Mouse (Mus musculus) cerebellum, adult 2 months (tissue): Measurements from ENCODE around the gene Trp53tg5.

ENCODE experiments used
- CTCF ChIP-seq: fragments of 200-500 bp; IDR thresholded peaks from 2 replicates; pipeline ENCODE4 v1.5.1; 2011; ENCODE audit warnings: low read depth, mild to moderate bottlenecking, control low read depth, low read length, moderate library complexity, borderline replicate concordance; ENCODE audit not compliant: insufficient read depth
- POLR2A ChIP-seq: fragments of 200-500 bp; IDR thresholded peaks from 2 replicates; pipeline ENCODE4 v1.6.1; 2011; ENCODE audit warnings: low read length, control low read depth, borderline replicate concordance; ENCODE audit not compliant: insufficient read depth

DNA sequence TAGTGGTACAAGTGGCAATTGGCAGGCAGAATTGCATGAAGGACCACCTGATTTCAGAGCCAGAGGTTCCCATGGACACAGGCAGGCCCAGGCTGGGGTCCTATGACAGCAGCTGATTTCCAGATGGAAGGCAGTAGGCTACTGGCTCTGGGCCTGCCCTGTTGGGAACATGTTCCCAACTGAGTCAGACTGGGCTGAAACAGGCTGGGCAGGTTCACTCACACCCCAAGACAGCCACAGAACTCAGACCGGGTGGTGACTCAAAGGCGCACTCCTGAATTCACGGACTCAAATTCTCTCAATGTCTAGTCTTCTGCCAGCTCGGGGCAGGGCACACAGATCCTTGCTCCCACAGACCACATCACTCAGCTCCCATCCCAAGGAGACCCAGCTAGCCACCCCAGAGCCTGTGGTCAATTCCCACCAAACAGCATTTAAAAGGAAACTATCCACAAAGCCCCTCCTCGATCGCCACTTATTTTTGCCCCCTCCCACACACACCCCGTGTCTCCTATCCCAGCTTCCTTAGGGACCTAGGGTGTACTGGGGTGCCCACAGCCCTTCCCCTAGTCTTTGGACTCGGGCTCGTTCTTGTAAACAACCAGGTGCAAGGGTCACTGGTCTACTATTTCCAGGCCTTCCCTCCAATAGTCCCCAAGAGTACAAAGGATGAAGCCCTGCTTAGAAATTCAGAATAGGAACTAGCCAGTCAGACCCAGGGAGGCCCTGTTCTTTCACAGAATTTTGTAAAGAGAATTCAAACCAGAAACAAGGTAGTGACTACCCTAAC lies 41.7 kb downstream of the Trp53tg5 start:
- TF ChIP-seq CTCF (no peak), POLR2A (no peak)
